Mouse (Mus musculus): ENCODE measurements around the gene Rpp25.
A peak's percentile ranks its signal among the peaks of the same experiment; 100 is the strongest.

Gene Rpp25

GRCm38 (mm10) chr9:57521056-57521911 lies 17.5 kb downstream of the Rpp25 start, which contains the start of gene Cox5a:
TSS of gene Cox5a (plus strand) at chr9:57521274.
- peak; percentile 93 for DNase-seq

GRCm38 (mm10) chr9:57522114-57522860 lies 18.5 kb downstream of the Rpp25 start:
- DNase-seq: no peak

- no peak for DNase-seq
Measured at GRCm38 (mm10) chr9:57522861-57523246, 19.0 kb downstream of the Rpp25 start.

- no peak for DNase-seq
Measured at GRCm38 (mm10) chr9:57523754-57524153, 19.9 kb downstream of the Rpp25 start.

GRCm38 (mm10) chr9:57524439-57524838 lies 20.6 kb downstream of the Rpp25 start:
- no peak for DNase-seq

- DNase-seq: no peak
Measured at GRCm38 (mm10) chr9:57525516-57525915, 21.7 kb downstream of the Rpp25 start.

- DNase-seq: no peak
Measured at GRCm38 (mm10) chr9:57526435-57526834, 22.6 kb downstream of the Rpp25 start.

- no peak for DNase-seq
Measured at GRCm38 (mm10) chr9:57531946-57532345, 28.1 kb downstream of the Rpp25 start.

- no peak for DNase-seq
Measured at GRCm38 (mm10) chr9:57536362-57536761, 32.5 kb downstream of the Rpp25 start.

- peak; percentile 93 for DNase-seq
Measured at GRCm38 (mm10) chr9:57537044-57537727, 33.4 kb downstream of the Rpp25 start, which contains the start of gene Fam219b. TSS of gene Fam219b (plus strand) at chr9:57537528.

GRCm38 (mm10) chr9:57537728-57538181 lies 33.9 kb downstream of the Rpp25 start:
- peak; percentile 42 for DNase-seq

GRCm38 (mm10) chr9:57539550-57539949 lies 35.7 kb downstream of the Rpp25 start:
- no peak for DNase-seq

- no peak for DNase-seq
Measured at GRCm38 (mm10) chr9:57541312-57541711, 37.5 kb downstream of the Rpp25 start.

GRCm38 (mm10) chr9:57543951-57544350 lies 40.1 kb downstream of the Rpp25 start:
- DNase-seq: no peak

- no peak for DNase-seq
Measured at GRCm38 (mm10) chr9:57547287-57547686, 43.5 kb downstream of the Rpp25 start.

GRCm38 (mm10) chr9:57547869-57548268 lies 44.0 kb downstream of the Rpp25 start:
- no peak for DNase-seq

- no peak for DNase-seq
Measured at GRCm38 (mm10) chr9:57549186-57549585, 45.4 kb downstream of the Rpp25 start.

GRCm38 (mm10) chr9:57550126-57550862 lies 46.5 kb downstream of the Rpp25 start:
- DNase-seq: no peak

GRCm38 (mm10) chr9:57552139-57552887 lies 48.5 kb downstream of the Rpp25 start, which contains the start of gene Mpi:
TSS of gene Mpi (minus strand) at chr9:57552763.
- peak; percentile 78 for DNase-seq

GRCm38 (mm10) chr9:57553119-57553518 lies 49.3 kb downstream of the Rpp25 start:
- DNase-seq: no peak

GRCm38 (mm10) chr9:57554753-57555152 lies 50.9 kb downstream of the Rpp25 start:
- no peak for DNase-seq

Data from right cerebral cortex, postnatal 25 days (tissue).